Mouse (Mus musculus) brain, embryonic 18.5 days (tissue): ENCODE data around the gene Sox12.
"Not testable (repeated sequence)": the region's sequence is repeated elsewhere in the genome, so short reads cannot be mapped to it uniquely, and the experiment has no call there.

Source experiments
- DNase-seq: peaks from one replicate; pipeline ENCODE4 v3.0.0-alpha.2; 2012; ENCODE audit warnings: low read depth, low spot score

Sox12 gene

GRCm38 (mm10) chr2:152397680-152398435 lies at the start of gene Sox12:
Gene Sox12, minus strand, starts transcription at chr2:152398063.
- DNase-seq: peak; percentile 92

GRCm38 (mm10) chr2:152447461-152447860 lies 49.6 kb upstream of the Sox12 start:
- no peak for DNase-seq

GRCm38 (mm10) chr2:152446642-152447041 lies 48.8 kb upstream of the Sox12 start:
- DNase-seq: no peak

- DNase-seq: no peak
Measured at GRCm38 (mm10) chr2:152443281-152443680, 45.4 kb upstream of the Sox12 start.

- DNase-seq: no peak
Measured at GRCm38 (mm10) chr2:152442322-152442721, 44.5 kb upstream of the Sox12 start.

- DNase-seq: no peak
Measured at GRCm38 (mm10) chr2:152439833-152440232, 42.0 kb upstream of the Sox12 start.

- no peak for DNase-seq
Measured at GRCm38 (mm10) chr2:152438963-152439362, 41.1 kb upstream of the Sox12 start.

- no peak for DNase-seq
Measured at GRCm38 (mm10) chr2:152436983-152437860, 39.4 kb upstream of the Sox12 start.

- no peak for DNase-seq
Measured at GRCm38 (mm10) chr2:152436405-152436901, 38.6 kb upstream of the Sox12 start.

- DNase-seq: not testable (repeated sequence)
Measured at GRCm38 (mm10) chr2:152428481-152428880, 30.6 kb upstream of the Sox12 start.

GRCm38 (mm10) chr2:152427493-152427892 lies 29.6 kb upstream of the Sox12 start:
- no peak for DNase-seq

- DNase-seq: no peak
Measured at GRCm38 (mm10) chr2:152415786-152416185, 17.9 kb upstream of the Sox12 start.

GRCm38 (mm10) chr2:152415287-152415686 lies 17.4 kb upstream of the Sox12 start, which contains the start of gene 6820408C15Rik:
Gene 6820408C15Rik, plus strand, starts transcription at chr2:152415587.
- no peak for DNase-seq

GRCm38 (mm10) chr2:152414591-152415165 lies 16.8 kb upstream of the Sox12 start, which contains the start of gene Zcchc3:
Gene Zcchc3, minus strand, starts transcription at chr2:152415027.
- no peak for DNase-seq

- no peak for DNase-seq
Measured at GRCm38 (mm10) chr2:152413765-152414584, 16.1 kb upstream of the Sox12 start.

- no peak for DNase-seq
Measured at GRCm38 (mm10) chr2:152413158-152413764, 15.4 kb upstream of the Sox12 start.

GRCm38 (mm10) chr2:152412526-152413157 lies 14.8 kb upstream of the Sox12 start:
- DNase-seq: no peak

GRCm38 (mm10) chr2:152411471-152411870 lies 13.6 kb upstream of the Sox12 start:
- DNase-seq: no peak

GRCm38 (mm10) chr2:152410971-152411371 lies 13.1 kb upstream of the Sox12 start:
- DNase-seq: no peak

GRCm38 (mm10) chr2:152409781-152410180 lies 11.9 kb upstream of the Sox12 start:
- DNase-seq: no peak
